Mouse (Mus musculus) neural tube, embryonic 12.5 days (tissue): ENCODE measurements at regions not wholly inside any gene's neighbourhood (a gene's known extent, or its start where the extent isn't known, plus 50 kb on each side); places are given as distances from the start of the nearest gene placed in this dataset.
"Not testable (repeated sequence)": the region's sequence is repeated elsewhere in the genome, so short reads cannot be mapped to it uniquely, and the experiment has no call there.

Source experiments
- ATAC-seq: fragments of 200-750 bp; cut with Nextera tagmentation; 2 replicates; pipeline ENCODE4 v1.8.0; 2017; ENCODE audit warnings: low read depth, mild to moderate bottlenecking, moderate TSS enrichment, moderate library complexity; ENCODE audit not compliant: low FRiP score
- H3K27ac ChIP-seq: fragments of 300-500 bp; sonication (generic); 2 replicates; pipeline ENCODE4 v1.5.1; 2016
- H3K27me3 ChIP-seq: fragments of 300-500 bp; sonication (generic); replicated peaks from 2 replicates; pipeline ENCODE4 v1.6.1; 2016; ENCODE audit warnings: mild to moderate bottlenecking
- H3K36me3 ChIP-seq: fragments of 300-500 bp; sonication (generic); 2 replicates; pipeline ENCODE4 v1.6.1; 2016; ENCODE audit warnings: mild to moderate bottlenecking
- H3K4me1 ChIP-seq: fragments of 300-500 bp; sonication (generic); 2 replicates; pipeline ENCODE4 v1.6.1; 2016
- H3K4me2 ChIP-seq: fragments of 300-500 bp; sonication (generic); replicated peaks from 2 replicates; pipeline ENCODE4 v1.6.1; 2016; ENCODE audit warnings: mild to moderate bottlenecking
- H3K4me3 ChIP-seq: fragments of 300-500 bp; sonication (generic); 2 replicates; pipeline ENCODE4 v1.5.1; 2016
- H3K9ac ChIP-seq: fragments of 300-500 bp; sonication (generic); 2 replicates; pipeline ENCODE4 v1.6.1; 2016; ENCODE audit warnings: mild to moderate bottlenecking
- H3K9me3 ChIP-seq: fragments of 300-500 bp; sonication (generic); 2 replicates; pipeline ENCODE4 v1.6.1; 2016; ENCODE audit warnings: mild to moderate bottlenecking
- WGBS: fragments of 180-500 bp; shearing (Covaris S2); methylation state at CpG from one replicate; pipeline ENCODE4 v1.1.7; 2016; 5-methylcytosine and 5-hydroxymethylcytosine counted together

DNA sequence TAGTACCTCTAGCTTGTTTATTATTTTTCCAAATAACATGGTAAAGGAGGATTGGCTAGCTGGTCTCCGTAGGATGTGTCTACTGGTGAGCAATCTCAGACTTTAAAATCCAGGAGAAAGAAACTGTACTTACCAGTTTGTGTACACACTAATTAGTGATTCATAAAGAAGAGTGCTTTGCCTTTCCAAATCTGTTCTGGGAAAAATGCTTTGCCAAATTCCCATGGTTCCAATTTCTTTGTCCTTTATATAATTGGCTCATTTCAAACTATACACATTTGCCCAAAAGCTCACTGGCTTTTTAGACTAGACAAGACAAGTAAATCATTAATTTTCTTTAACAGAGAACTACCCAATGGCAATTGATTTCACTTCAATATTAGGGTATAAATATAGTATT is 686.2 kb downstream of the Pla2g4a start:
- Histone ChIP-seq H3K27ac (no peak overlapping the region), H3K9ac (no peak overlapping the region), H3K27me3 (no peaks in the 10 kb centered on the region), H3K36me3 (no peaks in the 10 kb centered on the region), H3K4me2 (no peak overlapping the region), H3K4me3 (no peak overlapping the region), H3K4me1 (no peaks in the 10 kb centered on the region), H3K9me3 (no peaks in the 10 kb centered on the region)
- ATAC-seq: no peak
- 89% methylated on average over 1 of the region's 1 CpGs for WGBS

DNA sequence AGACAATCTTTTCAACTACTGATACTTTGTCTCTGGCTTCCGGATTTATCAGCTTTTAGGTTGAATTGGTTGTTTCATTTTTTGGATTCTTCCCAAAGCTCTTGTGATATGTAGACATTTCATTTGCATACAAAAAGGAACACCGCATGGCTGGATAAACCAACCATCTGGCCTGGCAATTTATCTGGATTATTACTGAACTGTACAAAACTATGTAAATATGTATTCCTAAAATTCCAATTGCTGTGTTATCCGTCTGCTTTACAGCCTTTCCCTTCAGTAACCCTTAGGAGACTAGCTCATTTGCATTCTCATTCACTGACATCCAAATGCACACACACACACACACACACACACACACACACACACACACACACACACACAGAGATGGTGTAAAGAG is 704.2 kb downstream of the Pla2g4a start:
- Histone ChIP-seq H3K36me3 (no peaks in the 10 kb centered on the region), H3K9me3 (no peaks in the 10 kb centered on the region), H3K4me1 (no peaks in the 10 kb centered on the region), H3K27me3 (no peaks in the 10 kb centered on the region), H3K9ac (no peak overlapping the region), H3K4me3 (no peak overlapping the region), H3K4me2 (no peak overlapping the region), H3K27ac (no peak overlapping the region)
- no peak for ATAC-seq
- 81% methylated on average over 3 of the region's 3 CpGs for WGBS

DNA sequence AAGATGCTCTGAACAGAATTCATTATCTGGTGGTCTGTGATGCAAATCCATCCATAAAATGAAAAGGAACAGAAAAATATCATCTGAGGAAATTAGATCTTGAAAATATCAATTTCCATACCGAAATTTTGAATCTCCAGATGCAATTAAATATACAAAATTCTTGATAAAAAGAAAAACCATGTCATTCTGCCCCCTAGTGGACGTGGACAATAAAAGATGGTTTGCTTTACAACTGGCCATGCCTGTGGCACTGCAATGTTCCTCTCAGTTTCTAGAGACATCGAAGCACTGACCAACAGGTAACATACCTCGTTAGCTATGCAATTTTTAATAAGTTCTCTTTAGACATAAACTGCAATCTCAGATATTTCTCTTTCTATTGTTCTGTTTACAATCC is 706.9 kb downstream of the Pla2g4a start:
- no peaks in the 10 kb centered on the region for H3K9me3 ChIP-seq
- no peak overlapping the region for H3K9ac ChIP-seq
- ATAC-seq: no peak
- H3K36me3 ChIP-seq: no peaks in the 10 kb centered on the region
- H3K4me1 ChIP-seq: no peaks in the 10 kb centered on the region
- no peak overlapping the region for H3K4me3 ChIP-seq
- no peak overlapping the region for H3K4me2 ChIP-seq
- WGBS: 50% methylated on average over 4 of the region's 4 CpGs
- H3K27me3 ChIP-seq: no peaks in the 10 kb centered on the region
- H3K27ac ChIP-seq: no peak overlapping the region

DNA sequence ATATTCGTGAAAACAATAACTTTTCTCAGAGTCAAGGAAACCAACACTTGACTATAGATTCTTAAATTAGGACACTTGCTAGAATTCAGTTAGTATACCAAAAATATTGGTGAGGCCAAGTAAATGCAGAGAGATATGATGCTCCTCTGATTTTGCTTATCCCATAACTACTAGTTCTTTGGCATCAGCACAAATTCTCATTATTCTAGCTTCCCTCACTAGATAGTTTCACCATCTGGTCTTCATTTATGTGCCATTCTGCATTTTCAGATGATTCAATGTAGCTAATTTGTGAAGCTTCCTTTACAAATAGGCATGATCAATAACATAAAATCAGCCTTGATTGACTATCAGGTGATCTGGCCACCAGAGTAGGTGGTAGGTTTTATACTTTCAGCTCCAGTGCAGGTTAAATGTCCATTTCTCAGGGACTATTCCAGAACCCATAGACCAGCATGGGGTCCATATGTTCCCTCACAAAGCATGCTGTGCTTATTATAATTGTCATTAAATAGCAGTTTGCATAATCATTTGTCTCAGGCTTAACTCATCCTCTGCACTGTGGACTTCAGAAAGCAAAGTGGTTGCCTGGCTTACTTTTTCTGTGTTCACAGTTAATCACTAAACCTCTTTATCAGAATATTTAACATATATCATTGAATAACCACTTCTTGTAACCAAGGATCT is 722.6 kb downstream of the Pla2g4a start:
- H3K4me2 ChIP-seq: no peak overlapping the region
- H3K4me1 ChIP-seq: no peaks in the 10 kb centered on the region
- H3K9me3 ChIP-seq: no peaks in the 10 kb centered on the region
- H3K27me3 ChIP-seq: no peaks in the 10 kb centered on the region
- no peaks in the 10 kb centered on the region for H3K36me3 ChIP-seq
- 77% methylated on average over 1 of the region's 1 CpGs for WGBS
- H3K9ac ChIP-seq: no peak overlapping the region
- no peak for ATAC-seq
- no peak overlapping the region for H3K27ac ChIP-seq
- no peak overlapping the region for H3K4me3 ChIP-seq

DNA sequence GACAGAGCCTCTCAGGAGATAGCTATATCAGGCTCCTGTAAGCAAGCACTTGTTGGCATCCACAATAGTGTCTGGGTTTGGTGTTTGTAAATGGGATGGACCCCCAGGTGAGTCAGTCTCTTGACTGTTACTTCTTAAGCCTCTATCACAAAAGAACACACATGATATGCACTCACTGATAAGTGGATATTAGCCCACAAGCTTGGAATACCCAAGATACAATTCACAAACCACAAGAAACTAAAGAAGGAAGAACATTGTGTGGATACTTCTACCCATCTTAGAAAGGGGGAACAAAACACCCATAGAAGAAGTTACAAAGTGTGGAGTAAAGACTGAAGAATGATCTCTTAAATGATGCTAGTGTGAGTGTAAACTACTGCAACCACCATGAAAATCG is 733.9 kb downstream of the Pla2g4a start:
- not testable (repeated sequence) for H3K9me3 ChIP-seq, H3K4me3 ChIP-seq, H3K9ac ChIP-seq, H3K36me3 ChIP-seq, H3K4me1 ChIP-seq, ATAC-seq, H3K27me3 ChIP-seq, H3K4me2 ChIP-seq, H3K27ac ChIP-seq
- WGBS: 93% methylated on average over 1 of the region's 1 CpGs

DNA sequence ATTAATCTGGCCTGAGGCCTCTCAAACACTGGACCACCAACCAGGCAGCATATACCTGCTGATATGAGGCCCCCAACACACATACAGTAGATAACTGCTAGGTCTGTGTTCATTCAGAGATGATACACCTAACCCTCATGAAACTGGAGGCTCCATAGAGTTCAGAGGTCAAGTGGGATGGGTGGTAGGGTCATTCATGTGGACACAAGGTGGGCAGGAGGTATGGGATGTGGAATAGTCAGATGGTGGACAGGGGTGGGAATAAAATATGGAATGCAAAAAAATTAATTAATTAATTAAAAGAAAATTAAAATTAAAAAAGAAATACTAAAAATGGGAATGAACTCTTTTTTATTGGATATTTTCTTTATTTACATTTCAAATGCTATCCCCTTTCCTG is 734.7 kb downstream of the Pla2g4a start:
- Histone ChIP-seq H3K36me3 (no peaks in the 10 kb centered on the region), H3K27ac (no peak overlapping the region), H3K4me1 (no peaks in the 10 kb centered on the region), H3K4me2 (no peak overlapping the region), H3K4me3 (no peak overlapping the region), H3K27me3 (no peaks in the 10 kb centered on the region), H3K9ac (no peak overlapping the region), H3K9me3 (no peaks in the 10 kb centered on the region)
- no peak for ATAC-seq

DNA sequence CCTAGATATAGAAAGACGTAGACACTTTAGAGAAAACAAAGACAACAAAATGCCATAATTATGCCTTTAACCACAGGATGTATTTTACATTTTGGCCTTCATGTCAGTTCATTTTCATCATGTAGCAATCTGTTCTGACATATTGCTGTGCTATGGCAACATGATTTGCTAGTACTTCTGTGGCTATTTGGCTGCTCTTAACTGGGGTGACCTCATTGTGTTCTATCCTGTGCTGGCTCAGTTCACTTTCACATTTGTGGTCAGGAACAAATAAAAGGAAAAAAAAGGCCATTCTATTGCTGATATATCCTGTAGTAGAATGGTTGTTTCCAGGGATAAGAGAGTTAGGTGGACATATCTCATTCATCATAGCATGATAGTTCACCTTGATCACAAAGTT is 758.5 kb downstream of the Pla2g4a start:
- no peak overlapping the region for H3K4me2 ChIP-seq
- H3K4me3 ChIP-seq: no peak overlapping the region
- ATAC-seq: no peak
- H3K27ac ChIP-seq: no peak overlapping the region
- H3K36me3 ChIP-seq: no peaks in the 10 kb centered on the region
- H3K27me3 ChIP-seq: no peaks in the 10 kb centered on the region
- H3K9ac ChIP-seq: no peak overlapping the region
- 96% methylated on average over 1 of the region's 1 CpGs for whole genome bisulfite sequencing
- H3K9me3 ChIP-seq: no peaks in the 10 kb centered on the region
- H3K4me1 ChIP-seq: no peaks in the 10 kb centered on the region

DNA sequence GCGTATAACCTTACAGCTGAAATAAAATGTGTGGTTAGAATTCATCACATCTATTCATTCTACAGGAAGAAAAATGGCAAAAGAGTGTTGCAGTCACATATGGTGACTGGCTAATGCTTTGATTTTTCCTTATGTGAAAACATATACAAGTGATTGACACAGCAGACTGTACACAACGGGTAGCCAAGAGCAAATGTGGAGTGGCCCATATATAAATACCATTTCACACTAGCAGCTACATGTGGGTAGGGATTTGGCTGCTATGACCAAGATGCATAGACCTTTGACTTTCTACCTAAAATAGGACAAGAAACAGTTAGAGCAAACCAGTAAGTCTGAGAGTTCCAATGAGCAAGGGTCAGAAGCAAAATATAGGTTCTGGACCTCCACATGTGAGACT is 761.8 kb downstream of the Pla2g4a start:
- no peaks in the 10 kb centered on the region for H3K36me3 ChIP-seq
- no peaks in the 10 kb centered on the region for H3K27me3 ChIP-seq
- H3K4me3 ChIP-seq: no peak overlapping the region
- no peak overlapping the region for H3K4me2 ChIP-seq
- ATAC-seq: no peak
- no peak overlapping the region for H3K9ac ChIP-seq
- no peaks in the 10 kb centered on the region for H3K9me3 ChIP-seq
- WGBS: 93% methylated on average over 2 of the region's 2 CpGs
- no peak overlapping the region for H3K27ac ChIP-seq
- H3K4me1 ChIP-seq: no peaks in the 10 kb centered on the region

DNA sequence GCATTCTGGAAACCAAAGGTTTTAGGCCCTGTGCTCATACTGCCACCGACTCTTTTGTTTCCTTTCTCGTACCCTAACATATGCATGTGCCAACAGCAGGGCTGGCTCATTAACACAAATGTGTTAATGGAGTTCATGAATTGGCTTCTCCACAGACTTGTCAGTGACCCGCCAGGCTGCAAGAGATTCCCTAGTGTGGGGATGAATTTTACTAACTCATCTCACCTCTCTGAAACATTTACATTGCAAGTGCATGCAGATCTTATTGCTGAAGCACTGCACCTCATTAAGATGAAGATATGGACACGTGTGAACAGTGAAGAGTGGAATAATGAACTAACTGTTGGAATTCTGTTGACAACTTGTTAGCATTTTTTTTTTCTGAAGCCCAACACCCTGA is 762.2 kb downstream of the Pla2g4a start:
- H3K4me3 ChIP-seq: no peak overlapping the region
- ATAC-seq: no peak
- H3K27ac ChIP-seq: no peak overlapping the region
- WGBS: 55% methylated on average over 4 of the region's 4 CpGs
- H3K9ac ChIP-seq: no peak overlapping the region
- H3K9me3 ChIP-seq: no peaks in the 10 kb centered on the region
- H3K4me1 ChIP-seq: no peaks in the 10 kb centered on the region
- no peaks in the 10 kb centered on the region for H3K27me3 ChIP-seq
- H3K4me2 ChIP-seq: no peak overlapping the region
- no peaks in the 10 kb centered on the region for H3K36me3 ChIP-seq
